Mouse (Mus musculus) stomach, adult 2 months (tissue): ENCODE measurements around the gene Doc2a. TPM values are rescaled to one million over a fixed set of nuclear protein-coding genes. Genes with fewer than 3 reads are reported as not detected.

Source experiments
- polyA plus RNA-seq: library from polyadenylated mRNA; depleted of rRNA; stranded (reverse); fragments of >200 nt; gene quantifications from 2 replicates; pipeline ENCODE4 v1.2.3, GENCODE M21; 2012; rRNA removed

Gene Doc2a
- 0.08 TPM in 1 of 2 replicates, not detected in the other for polyA plus RNA-seq

GRCm38 (mm10) chr7:126847116-126847420, at the start of gene Doc2a:
TSS of gene Doc2a (plus strand) at chr7:126847416.

GRCm38 (mm10) chr7:126831539-126831938, 15.7 kb upstream of the Doc2a start, which contains the start of gene 4930451I11Rik:
TSS of gene 4930451I11Rik (minus strand) at chr7:126831639.

GRCm38 (mm10) chr7:126861429-126862130, 14.4 kb downstream of the Doc2a start, which contains the start of gene Hirip3:
TSS of gene Hirip3 (plus strand) at chr7:126861972.

GRCm38 (mm10) chr7:126862147-126862784, 15.1 kb downstream of the Doc2a start, which contains the start of gene Ino80e:
TSS of gene Ino80e (minus strand) at chr7:126862377.

GRCm38 (mm10) chr7:126884286-126885164, 37.3 kb downstream of the Doc2a start, which contains the start of gene Taok2:
TSS of gene Taok2 (minus strand) at chr7:126884703.

Other genes with a start within 250 kb of the Doc2a start
- gene Nupr1, start 216.6 kb upstream of the Doc2a start, polyA plus RNA-seq, result 21.6 and 37.2 TPM in 2 replicates
- gene Sgf29, start 198.1 kb upstream of the Doc2a start, polyA plus RNA-seq, result 35.5 and 43.7 TPM in 2 replicates
- 3.5 and 5.1 TPM in 2 replicates for gene Sult1a1, start 171.0 kb upstream of the Doc2a start, polyA plus RNA-seq
- gene Bola2, start 152.0 kb upstream of the Doc2a start, polyA plus RNA-seq, result 26.1 and 37.1 TPM in 2 replicates
- 8.4 and 8.8 TPM in 2 replicates for gene Slx1b, start 151.6 kb upstream of the Doc2a start, polyA plus RNA-seq
- gene Coro1a, start 139.6 kb upstream of the Doc2a start, polyA plus RNA-seq, result 21.9 and 41.2 TPM in 2 replicates
- gene Mapk3, start 87.8 kb upstream of the Doc2a start, polyA plus RNA-seq, result 242 and 263 TPM in 2 replicates
- 12.6 and 14.1 TPM in 2 replicates for gene Gdpd3, start 81.1 kb upstream of the Doc2a start, polyA plus RNA-seq
- 169 and 334 TPM in 2 replicates for gene Ypel3, start 70.5 kb upstream of the Doc2a start, polyA plus RNA-seq
- gene Tbx6, start 65.9 kb upstream of the Doc2a start, polyA plus RNA-seq, result 2.0 and 2.5 TPM in 2 replicates
- gene Ppp4c, start 54.9 kb upstream of the Doc2a start, polyA plus RNA-seq, result 74.8 and 85.0 TPM in 2 replicates
- 3.8 and 6.7 TPM in 2 replicates for gene Fam57b, start 49.7 kb upstream of the Doc2a start, polyA plus RNA-seq
- gene 4930451I11Rik, start 15.8 kb upstream of the Doc2a start, polyA plus RNA-seq, result not detected in 2 replicates
- 2.2 and 2.3 TPM in 2 replicates for gene Hirip3, start 14.6 kb downstream of the Doc2a start, polyA plus RNA-seq
- 26.9 and 34.5 TPM in 2 replicates for gene Ino80e, start 15.0 kb downstream of the Doc2a start, polyA plus RNA-seq
- 47.4 and 49.6 TPM in 2 replicates for gene Taok2, start 37.3 kb downstream of the Doc2a start, polyA plus RNA-seq
- 97.1 and 106 TPM in 2 replicates for gene Tmem219, start 75.5 kb downstream of the Doc2a start, polyA plus RNA-seq
- 7.3 and 9.2 TPM in 2 replicates for gene Kctd13, start 81.5 kb downstream of the Doc2a start, polyA plus RNA-seq
- gene Asphd1, start 102.2 kb downstream of the Doc2a start, polyA plus RNA-seq, result 0.21 and 0.94 TPM in 2 replicates
- 1.9 and 2.3 TPM in 2 replicates for gene Sez6l2, start 103.1 kb downstream of the Doc2a start, polyA plus RNA-seq
- 150 and 159 TPM in 2 replicates for gene Cdipt, start 128.5 kb downstream of the Doc2a start, polyA plus RNA-seq
- 0.08 TPM in 1 of 2 replicates, not detected in the other for gene Cdiptos, start 128.7 kb downstream of the Doc2a start, polyA plus RNA-seq
- 67.5 and 90.5 TPM in 2 replicates for gene Mvp, start 167.2 kb downstream of the Doc2a start, polyA plus RNA-seq
- gene Pagr1b, start 169.1 kb downstream of the Doc2a start, polyA plus RNA-seq, result 0.94 TPM in 1 of 2 replicates, not detected in the other
- 8.5 TPM in 1 of 2 replicates, not detected in the other for gene Pagr1a, start 169.9 kb downstream of the Doc2a start, polyA plus RNA-seq
- 1.6 and 8.9 TPM in 2 replicates for gene Gm42742, start 173.7 kb downstream of the Doc2a start, polyA plus RNA-seq
- 2.3 and 4.8 TPM in 2 replicates for gene Prrt2, start 173.8 kb downstream of the Doc2a start, polyA plus RNA-seq
- gene Maz, start 179.6 kb downstream of the Doc2a start, polyA plus RNA-seq, result 76.8 and 314 TPM in 2 replicates
- gene Kif22, start 195.1 kb downstream of the Doc2a start, polyA plus RNA-seq, result 1.9 and 2.3 TPM in 2 replicates
- 23.7 and 38.0 TPM in 2 replicates for gene Zg16, start 239.9 kb downstream of the Doc2a start, polyA plus RNA-seq
- 13.6 and 14.9 TPM in 2 replicates for gene AI467606, start 243.9 kb downstream of the Doc2a start, polyA plus RNA-seq